Mouse (Mus musculus) CH12.LX (cell line): ENCODE measurements around the gene Prkaa2. TPM values are rescaled to one million over a fixed set of nuclear protein-coding genes. Genes with fewer than 3 reads are reported as not detected.

Source experiments
- DNase-seq: peaks from one replicate; pipeline ENCODE4 v3.0.0-alpha.2; 2013; ENCODE audit errors: extremely low read depth
- H3K27ac ChIP-seq: 2 replicates; pipeline ENCODE4 v1.5.1; 2012; ENCODE audit warnings: low read depth, mild to moderate bottlenecking, control low read depth, moderate library complexity; ENCODE audit not compliant: insufficient read depth
- H3K27me3 ChIP-seq: replicated peaks from 2 replicates; pipeline ENCODE3; 2012; ENCODE audit warnings: inconsistent platforms
- H3K36me3 ChIP-seq, 2 experiments: replicated peaks in 1 of 2; 2 replicates each; pipeline versions ENCODE3 to v1.6.1; 2012; ENCODE audit warnings: inconsistent platforms in 1 of 2, low read length in 1 of 2, mild to moderate bottlenecking in 1 of 2, mixed read lengths in 1 of 2, moderate library complexity in 1 of 2; ENCODE audit not compliant: control insufficient read depth in 1 of 2, insufficient read depth in 1 of 2
- H3K4me1 ChIP-seq, 2 experiments: 2 replicates each; pipeline ENCODE4 v1.6.1; 2012; ENCODE audit warnings: inconsistent platforms in 1 of 2, moderate library complexity in 1 of 2; ENCODE audit not compliant: insufficient read depth in 2 of 2, control insufficient read depth in 1 of 2
- H3K4me2 ChIP-seq: 2 replicates; pipeline ENCODE4 v1.6.1; 2012; ENCODE audit warnings: low read depth, mild to moderate bottlenecking, control low read depth; ENCODE audit not compliant: poor library complexity, insufficient read depth, severe bottlenecking
- H3K4me3 ChIP-seq, 3 experiments: fragments of 150-350 bp in 1 of 3; sonication (generic) in 1 of 3; replicated peaks in 1 of 3; 2 replicates each; pipeline versions ENCODE3 to v1.5.1; 2011 to 2012; ENCODE audit warnings: low read depth in 2 of 3, low read length in 2 of 3, mild to moderate bottlenecking in 2 of 3, moderate library complexity in 2 of 3, control low read depth in 1 of 3, improper control_type of control experiment in 1 of 3, inconsistent platforms in 1 of 3, mixed read lengths in 1 of 3; ENCODE audit not compliant: poor library complexity in 1 of 3
- H3K79me2 ChIP-seq: replicated peaks from 2 replicates; pipeline ENCODE4 v1.6.1; 2012; ENCODE audit warnings: mild to moderate bottlenecking, moderate library complexity; ENCODE audit not compliant: control insufficient read depth, poor library complexity, insufficient read depth, severe bottlenecking; ENCODE audit errors: extremely low read depth
- H3K9ac ChIP-seq: 2 replicates; pipeline ENCODE4 v1.6.1; 2012; ENCODE audit warnings: low read depth, mild to moderate bottlenecking, control low read depth, moderate library complexity; ENCODE audit not compliant: insufficient read depth
- H3K9me3 ChIP-seq: replicated peaks from 2 replicates; pipeline ENCODE3; 2012; ENCODE audit warnings: low read length, inconsistent platforms, mixed read lengths
- CHD2 ChIP-seq: IDR thresholded peaks from 2 replicates; pipeline ENCODE4 v1.6.1; 2011; ENCODE audit warnings: low read length, improper control_type of control experiment
- E2F4 ChIP-seq: IDR thresholded peaks from 2 replicates; pipeline ENCODE4 v1.6.1; 2011; ENCODE audit warnings: low read depth, low read length, improper control_type of control experiment; ENCODE audit not compliant: insufficient replicate concordance
- EP300 ChIP-seq: IDR thresholded peaks from 2 replicates; pipeline ENCODE4 v1.6.1; 2011; ENCODE audit warnings: low read length, improper control_type of control experiment
- ETS1 ChIP-seq: conservative IDR thresholded peaks from 2 replicates; pipeline ENCODE4 v1.6.1; 2012; ENCODE audit warnings: low read depth, mild to moderate bottlenecking, inconsistent platforms, low read length, improper control_type of control experiment, moderate library complexity
- GABPA ChIP-seq: IDR thresholded peaks from 2 replicates; pipeline ENCODE4 v1.6.1; 2012; ENCODE audit warnings: low read depth, low read length, improper control_type of control experiment, inconsistent platforms; ENCODE audit not compliant: insufficient replicate concordance
- HCFC1 ChIP-seq: IDR thresholded peaks from 2 replicates; pipeline ENCODE4 v1.6.1; 2012; ENCODE audit warnings: low read depth, mild to moderate bottlenecking, inconsistent platforms, low read length, improper control_type of control experiment
- IRF4 ChIP-seq: IDR thresholded peaks from 2 replicates; pipeline ENCODE4 v1.6.1; 2014; ENCODE audit warnings: low read depth, mild to moderate bottlenecking, inconsistent platforms, low read length, improper control_type of control experiment
- MAFK ChIP-seq: IDR thresholded peaks from 2 replicates; pipeline ENCODE4 v1.6.1; 2011; ENCODE audit warnings: low read length, improper control_type of control experiment; ENCODE audit not compliant: insufficient replicate concordance
- MAX ChIP-seq: IDR thresholded peaks from 2 replicates; pipeline ENCODE4 v1.6.1; 2011; ENCODE audit warnings: low read length, improper control_type of control experiment
- MAZ ChIP-seq: IDR thresholded peaks from 2 replicates; pipeline ENCODE4 v1.6.1; 2012; ENCODE audit warnings: low read depth, mild to moderate bottlenecking, inconsistent platforms, low read length, improper control_type of control experiment, moderate library complexity
- MXI1 ChIP-seq: IDR thresholded peaks from 2 replicates; pipeline ENCODE4 v1.6.1; 2011; ENCODE audit warnings: mild to moderate bottlenecking, low read depth, low read length, improper control_type of control experiment
- MYC ChIP-seq: IDR thresholded peaks from 2 replicates; pipeline ENCODE4 v1.6.1; 2011; ENCODE audit warnings: low read depth, mild to moderate bottlenecking, improper control_type of control experiment, low read length
- NELFE ChIP-seq: IDR thresholded peaks from 2 replicates; pipeline ENCODE4 v1.6.1; 2011; ENCODE audit warnings: low read depth, low read length, improper control_type of control experiment
- NRF1 ChIP-seq: IDR thresholded peaks from 2 replicates; pipeline ENCODE4 v1.6.1; 2014; ENCODE audit warnings: low read depth, mild to moderate bottlenecking, inconsistent platforms, low read length, improper control_type of control experiment, moderate library complexity
- PAX5 ChIP-seq: IDR thresholded peaks from 2 replicates; pipeline ENCODE4 v1.6.1; 2012; ENCODE audit warnings: low read length, inconsistent platforms, mixed read lengths
- POLR2AphosphoS2 ChIP-seq: IDR thresholded peaks from 2 replicates; pipeline ENCODE4 v1.6.1; 2011; ENCODE audit warnings: low read depth, low read length, improper control_type of control experiment
- RAD21 ChIP-seq: IDR thresholded peaks from 2 replicates; pipeline ENCODE4 v1.6.1; 2011; ENCODE audit warnings: low read depth, mild to moderate bottlenecking, low read length, improper control_type of control experiment, moderate library complexity
- RCOR1 ChIP-seq: conservative IDR thresholded peaks from 2 replicates; pipeline ENCODE4 v1.6.1; 2012; ENCODE audit warnings: low read depth, mild to moderate bottlenecking, inconsistent platforms, low read length, improper control_type of control experiment
- SIN3A ChIP-seq: IDR thresholded peaks from 2 replicates; pipeline ENCODE4 v1.6.1; 2012; ENCODE audit warnings: low read length, improper control_type of control experiment, inconsistent platforms
- SMC3 ChIP-seq: IDR thresholded peaks from 2 replicates; pipeline ENCODE4 v1.6.1; 2011; ENCODE audit warnings: low read depth, low read length, improper control_type of control experiment
- TCF12 ChIP-seq: IDR thresholded peaks from 2 replicates; pipeline ENCODE4 v1.6.1; 2014; ENCODE audit warnings: low read depth, mild to moderate bottlenecking, inconsistent platforms, low read length, improper control_type of control experiment
- UBTF ChIP-seq: IDR thresholded peaks from 2 replicates; pipeline ENCODE4 v1.6.1; 2012; ENCODE audit warnings: low read depth, mild to moderate bottlenecking, inconsistent platforms, low read length, improper control_type of control experiment, moderate library complexity
- USF1 ChIP-seq: IDR thresholded peaks from 2 replicates; pipeline ENCODE4 v1.6.1; 2014; ENCODE audit warnings: low read depth, mild to moderate bottlenecking, inconsistent platforms, low read length, improper control_type of control experiment
- USF2 ChIP-seq: conservative IDR thresholded peaks from 2 replicates; pipeline ENCODE4 v1.6.1; 2011; ENCODE audit warnings: low read depth, low read length, improper control_type of control experiment
- ZC3H11A ChIP-seq: IDR thresholded peaks from 2 replicates; pipeline ENCODE4 v1.6.1; 2012; ENCODE audit warnings: low read depth, mild to moderate bottlenecking, inconsistent platforms, low read length, improper control_type of control experiment
- ZMIZ1 ChIP-seq: IDR thresholded peaks from 2 replicates; pipeline ENCODE4 v1.6.1; 2012; ENCODE audit warnings: low read depth, mild to moderate bottlenecking, inconsistent platforms, low read length, improper control_type of control experiment
- ZNF384 ChIP-seq: IDR thresholded peaks from 2 replicates; pipeline ENCODE4 v1.6.1; 2012; ENCODE audit warnings: low read depth, low read length, improper control_type of control experiment, inconsistent platforms
- dilution Hi-C: fragments of 300-500 bp; cut with MboI; formaldehyde crosslinking; loops from 2 replicates; pipeline ENCODE4 v1.14.3; 2020; ENCODE audit warnings: low sequenced_read_pairs; ENCODE audit not compliant: extremely low pct_unique_long_range_greater_than_20kb, extremely low pct_ligation_motif_present
- in situ Hi-C: fragments of 300-500 bp; cut with MboI; formaldehyde crosslinking; loops from 3 replicates; pipeline ENCODE4 v1.14.3; 2019; ENCODE audit warnings: low sequenced_read_pairs, low pct_ligation_motif_present, low pct_unique_long_range_greater_than_20kb, mixed read lengths
- polyA plus RNA-seq: library from polyadenylated mRNA; unstranded; fragments of >175 nt; gene quantifications from 2 replicates; pipeline ENCODE4 v1.2.1, GENCODE M21; 2012; ENCODE audit warnings: low read depth; ENCODE audit not compliant: insufficient read length
- total RNA-seq, 2 experiments: library from RNA; depleted of rRNA; stranded (reverse); fragments of 300-350 nt in 1 of 2; fragments of >200 nt in 1 of 2; gene quantifications; 2 replicates each; pipeline ENCODE4 v1.2.3; 2012 to 2014

Gene Prkaa2
- total and polyA plus RNA-seq, 3 experiments = 0.23 to 0.68 (median 0.29) TPM

DNA sequence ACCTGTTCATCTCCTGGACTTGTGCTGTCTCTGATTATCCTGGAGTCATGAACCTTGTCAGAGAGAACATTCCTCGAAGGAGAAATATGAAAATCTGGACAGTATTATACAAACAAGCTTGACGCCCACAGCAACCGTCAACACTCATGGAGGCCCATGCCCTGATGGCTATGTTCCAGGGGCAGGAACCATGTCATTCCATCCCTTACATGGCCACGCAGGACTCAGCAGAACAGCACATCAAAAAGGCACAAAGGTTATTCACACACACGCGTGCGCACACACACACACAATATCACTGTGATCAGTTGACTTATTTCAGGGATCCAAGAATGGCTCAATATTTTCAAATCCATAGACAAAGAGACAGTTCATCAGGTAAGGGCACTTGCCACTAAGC lies 20.3 kb downstream of the Prkaa2 start:
- no peak overlapping the region for H3K4me3 ChIP-seq
- no peak overlapping the region for H3K27ac ChIP-seq
- no peaks in the 10 kb centered on the region for H3K79me2 ChIP-seq
- no peak overlapping the region for H3K4me2 ChIP-seq
- H3K4me1 ChIP-seq = no peaks in the 10 kb centered on the region
- in situ Hi-C loops = no loop called here
- no peak for TF ChIP-seq SIN3A
- TF ChIP-seq POLR2AphosphoS2 = no peak
- no peak for TF ChIP-seq ZNF384
- TF ChIP-seq E2F4 = no peak
- TF ChIP-seq USF1 = no peak
- no peak for TF ChIP-seq RAD21
- no peak for TF ChIP-seq TCF12
- TF ChIP-seq ZMIZ1 = no peak
- TF ChIP-seq MYC = no peak
- no peak for TF ChIP-seq MAZ
- no peak for TF ChIP-seq UBTF
- TF ChIP-seq IRF4 = no peak
- TF ChIP-seq NELFE = no peak
- TF ChIP-seq ETS1 = no peak
- TF ChIP-seq ZC3H11A = no peak
- TF ChIP-seq NRF1 = no peak
- TF ChIP-seq SMC3 = no peak
- H3K36me3 ChIP-seq = no peaks in the 10 kb centered on the region
- no peaks in the 10 kb centered on the region for H3K27me3 ChIP-seq
- H3K9ac ChIP-seq = no peak overlapping the region
- no peaks in the 10 kb centered on the region for H3K9me3 ChIP-seq
- dilution Hi-C loops = no loop called here
- no peak for DNase-seq

GRCm38 (mm10) chr4:105088671-105089070 lies 21.0 kb downstream of the Prkaa2 start:
- Histone ChIP-seq H3K36me3 (no peaks in the 10 kb centered on the region), H3K4me2 (no peak overlapping the region), H3K9me3 (no peaks in the 10 kb centered on the region), H3K4me3 (no peak overlapping the region), H3K9ac (no peak overlapping the region), H3K79me2 (no peaks in the 10 kb centered on the region), H3K27ac (no peak overlapping the region), H3K27me3 (no peaks in the 10 kb centered on the region), H3K4me1 (no peaks in the 10 kb centered on the region)
- TF ChIP-seq EP300 (no peak), ETS1 (no peak), TCF12 (no peak), MAX (no peak), USF1 (no peak), USF2 (no peak), CHD2 (no peak), MXI1 (no peak), RCOR1 (no peak), MAFK (no peak), HCFC1 (no peak), PAX5 (no peak), RAD21 (no peak), ZC3H11A (no peak), GABPA (no peak)
- DNase-seq = no peak
- in situ Hi-C loops (no loop called here), dilution Hi-C loops (no loop called here)
